Mouse (Mus musculus) CD4-positive, CD25-positive, alpha-beta regulatory T cell, adult 2 months (primary cell): ENCODE results near the gene Dsn1.

ENCODE experiments used
- DNase-seq: peaks from one replicate; pipeline ENCODE4 v3.0.0-alpha.2; 2012; ENCODE audit warnings: low read depth, low spot score

Dsn1 gene

DNA sequence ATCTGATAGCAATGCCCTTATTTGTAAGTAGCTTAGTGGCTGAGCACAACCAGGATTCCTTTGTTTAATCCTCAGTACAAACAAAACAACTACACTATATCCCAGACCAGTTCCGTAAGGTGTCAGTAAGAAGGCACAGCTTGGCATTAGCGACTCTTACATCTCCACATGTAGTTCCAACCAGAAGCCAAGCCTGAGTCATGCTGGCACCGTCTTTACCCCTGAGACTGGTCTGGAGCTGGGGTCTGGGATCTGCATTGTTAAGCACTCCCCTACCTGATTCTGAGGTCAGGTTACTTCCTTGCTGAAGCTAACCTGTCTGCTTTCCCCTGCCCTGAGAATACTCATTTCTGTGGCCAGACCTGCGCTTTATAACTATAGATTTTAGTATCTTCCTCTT, 38.5 kb downstream of the Dsn1 start:
- peak; percentile 15 for DNase-seq

DNA sequence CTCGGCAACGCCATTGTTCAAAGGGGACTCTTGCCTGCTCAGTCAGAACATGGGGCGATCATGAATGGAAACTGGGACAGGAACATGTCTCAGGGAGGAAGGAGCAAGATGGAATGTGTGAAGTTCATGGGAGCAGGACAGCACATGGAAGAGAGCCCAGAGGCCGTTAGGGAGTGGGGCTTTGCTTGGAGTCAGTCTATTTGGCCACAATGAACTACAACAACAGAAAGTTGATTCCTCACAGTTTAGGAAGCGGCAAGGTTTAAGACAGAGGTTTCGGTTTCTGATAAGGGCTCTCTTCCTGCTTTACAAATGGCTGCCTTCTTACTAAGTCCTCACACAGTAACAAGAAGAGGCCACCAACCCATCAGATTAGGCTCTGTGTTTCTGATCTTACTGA, 39.6 kb downstream of the Dsn1 start:
- DNase-seq: peak; percentile 63

DNA sequence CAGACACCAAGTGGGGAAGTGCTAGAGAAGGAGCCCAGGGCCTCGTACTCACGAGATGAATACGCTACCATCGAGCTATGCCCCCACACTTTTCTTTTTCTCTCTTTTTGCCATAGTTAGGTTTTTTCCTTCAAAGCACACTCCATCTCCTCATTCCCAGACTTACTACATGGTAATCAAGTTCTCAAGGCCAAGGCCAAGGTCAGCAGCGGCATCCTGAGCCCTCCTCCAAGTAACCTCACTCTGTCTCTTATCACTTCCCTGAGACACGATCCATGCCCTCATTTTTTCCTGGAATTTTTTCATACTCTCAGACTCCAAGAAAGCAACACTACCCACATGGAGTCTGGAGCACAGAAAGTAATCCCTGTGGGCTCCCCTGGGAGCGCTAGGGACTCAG, 43.1 kb downstream of the Dsn1 start:
- DNase-seq: no peak

DNA sequence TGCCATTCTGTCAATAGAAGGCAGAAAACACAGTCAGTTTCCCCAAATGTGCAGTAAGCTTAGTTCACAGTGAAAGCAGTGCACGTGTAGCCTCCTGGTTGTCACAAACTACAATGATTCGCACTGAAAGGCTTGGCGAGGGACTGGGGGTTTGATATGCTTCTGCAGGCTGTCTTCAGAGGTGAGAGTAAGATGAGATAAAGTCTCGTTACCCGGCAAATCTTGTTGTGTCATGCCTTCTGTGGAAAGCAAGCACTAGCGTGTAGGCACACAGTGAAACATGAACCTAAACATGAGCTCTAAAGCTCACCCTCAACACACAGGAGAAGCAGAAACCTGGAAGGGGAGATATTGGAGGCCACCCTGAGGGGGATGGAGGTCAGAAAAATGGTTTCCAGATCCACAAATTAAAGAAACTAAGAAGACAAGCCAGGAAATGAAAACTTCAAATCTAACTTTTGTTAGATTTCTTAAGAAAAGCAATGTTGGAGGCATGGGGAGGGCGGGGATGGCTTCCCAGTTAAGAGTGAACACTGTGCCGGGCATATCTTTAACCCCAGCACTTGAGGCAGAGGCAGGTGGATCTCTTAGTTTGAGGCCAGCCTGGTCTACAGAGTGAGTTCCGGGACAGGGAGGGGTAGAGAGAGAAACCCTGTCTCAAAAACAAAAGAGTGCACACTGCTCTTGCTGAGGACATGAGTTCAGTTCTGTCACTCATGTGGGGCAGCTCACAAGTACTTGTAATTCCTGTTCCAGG, 48.3 kb downstream of the Dsn1 start:
- DNase-seq: no peak

DNA sequence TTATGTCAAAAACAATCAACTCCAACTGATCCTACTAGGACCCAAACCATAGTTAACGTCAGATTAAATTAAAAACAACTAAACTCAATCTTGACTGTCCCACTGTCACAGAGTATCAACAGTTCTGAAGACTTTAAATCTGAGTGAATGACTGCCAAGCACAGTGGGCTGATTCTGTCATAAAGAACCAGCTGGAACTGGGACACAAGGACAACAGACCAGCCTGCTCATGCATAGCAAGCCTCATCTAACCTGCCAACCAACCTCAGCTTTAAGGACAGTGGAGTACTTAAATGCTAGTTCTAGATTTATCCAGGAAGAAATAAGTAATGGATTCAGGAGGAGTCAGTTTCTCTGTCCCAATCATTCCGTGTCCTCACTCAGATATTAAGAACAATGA, 49.9 kb downstream of the Dsn1 start:
- no peak for DNase-seq

DNA sequence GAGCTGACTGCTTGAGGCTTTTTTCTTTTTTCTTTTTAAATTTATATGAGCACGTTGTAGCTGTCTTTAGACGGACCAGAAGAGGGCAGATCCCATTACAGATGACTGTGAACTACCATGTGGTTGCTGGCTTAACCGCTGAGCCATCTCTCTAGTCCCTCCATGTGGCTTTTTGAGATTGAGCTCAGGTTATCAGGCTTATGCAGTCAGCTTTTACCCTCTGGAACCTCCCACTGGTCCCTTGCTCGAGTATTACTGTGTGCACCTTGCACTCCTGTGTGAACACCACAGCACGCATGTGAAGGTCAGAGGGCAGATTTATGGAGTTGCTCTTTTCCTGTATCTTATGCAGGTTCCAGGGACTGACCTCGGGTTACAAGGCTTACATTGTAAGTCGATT, 50.6 kb downstream of the Dsn1 start:
- DNase-seq: no peak

DNA sequence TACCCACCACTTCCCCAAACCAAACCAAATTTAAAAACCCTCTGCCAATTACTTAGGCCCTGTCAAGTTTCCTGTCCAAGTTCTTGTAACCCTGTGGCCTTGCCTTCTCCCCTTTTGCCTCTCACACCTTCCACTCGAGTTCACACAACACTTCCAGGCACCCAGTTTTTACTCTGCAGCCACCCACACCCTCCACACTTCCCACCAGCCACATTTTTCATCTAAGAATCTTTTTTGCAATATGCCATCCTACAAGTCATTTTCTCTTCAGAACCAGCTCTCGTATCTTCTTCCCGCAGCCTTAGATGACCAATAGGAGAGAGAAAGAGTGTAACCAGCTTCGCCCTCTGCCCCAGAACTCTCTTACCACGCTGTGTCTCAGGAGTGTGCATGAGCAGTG, 52.5 kb downstream of the Dsn1 start:
- no peak for DNase-seq

DNA sequence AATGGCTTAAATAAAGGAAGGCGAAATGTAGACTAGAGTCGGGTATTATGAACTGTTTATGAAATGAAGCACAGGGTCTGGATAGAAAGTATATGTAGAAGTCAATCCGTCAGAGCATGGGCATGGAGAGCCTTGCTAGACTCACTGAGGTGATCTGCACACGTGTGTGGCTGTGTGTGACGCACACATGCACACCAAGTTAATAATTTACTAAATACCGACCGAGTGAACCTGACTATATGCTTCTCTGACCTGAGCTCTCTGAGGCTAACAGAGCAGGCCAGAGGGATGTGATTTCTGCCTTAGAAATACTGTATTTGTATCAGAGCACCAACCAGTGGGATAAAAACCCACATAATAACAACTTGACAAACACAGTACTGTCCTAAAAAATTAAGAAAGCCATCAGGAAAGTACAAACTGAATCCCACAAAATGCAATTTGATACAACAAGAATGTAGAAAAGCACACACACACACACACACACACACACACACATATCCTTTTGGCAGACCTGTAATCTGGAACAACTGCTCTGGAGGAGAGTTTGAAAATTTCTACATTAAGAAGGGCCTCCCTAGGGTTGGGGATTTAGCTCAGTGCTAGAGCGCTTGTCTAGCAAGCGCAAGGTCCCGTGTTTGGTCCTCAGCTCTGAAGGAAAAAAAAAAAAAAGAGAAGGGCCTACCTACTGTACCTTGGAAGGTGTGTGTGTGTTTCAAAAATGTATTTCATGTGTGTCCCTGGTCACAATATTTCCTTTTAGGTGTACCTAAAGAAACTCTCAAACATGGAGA, 55.5 kb downstream of the Dsn1 start:
- DNase-seq: no peak

DNA sequence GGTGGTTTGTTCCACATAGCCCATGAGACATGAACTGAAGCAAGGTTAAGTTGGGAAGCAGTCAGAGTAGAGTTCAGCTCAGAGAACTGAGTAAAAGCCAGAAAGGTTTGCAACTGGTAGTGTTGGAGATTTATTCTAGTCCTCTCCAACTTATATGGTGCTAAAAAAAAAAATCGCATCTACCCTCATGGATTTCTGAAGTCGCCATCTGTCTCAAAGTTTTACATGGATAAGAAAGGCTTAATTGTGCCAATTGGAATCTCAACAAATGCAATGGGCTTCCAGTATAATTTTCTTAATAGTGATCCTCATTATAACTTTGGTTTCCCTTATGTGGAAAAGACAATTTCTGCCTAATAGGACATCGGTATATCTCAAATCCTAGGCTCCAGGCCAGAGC, 56.1 kb downstream of the Dsn1 start:
- no peak for DNase-seq
